12 mouse cellular contexts compared by ENCODE assay signal in genomic region chr10:71332376-71332775, GRCm38 (mm10). TPM values are rescaled to one million over a fixed set of nuclear protein-coding genes. Genes with fewer than 3 reads are reported as not detected.
DNase-seq lines count a peak whose midpoint lies in the region; TF ChIP-seq lines count a peak whose summit lies in the region.
"Had no signal": no experiment of that assay in that cellular context is flagged by ENCODE, and none has a peak within 500 bp of the region (broad histone marks: within the 10 kb centered on the region; RNA-seq: fewer than 3 reads in every experiment).

No protein-coding gene starts in this region.

- intact Hi-C loops in gastrocnemius, adult 2 months (cut with DNase I), result no loop called here
- intact Hi-C loops in gastrocnemius, postnatal 36 days (cut with DNase I), result no loop called here

- no peak for DNase-seq in gastrocnemius, adult 2 months
- no peak for DNase-seq in gastrocnemius, postnatal 36 days
- no peak for DNase-seq in layer of hippocampus, adult 2 months (ENCODE audit: low spot score in 2 of 2)
- DNase-seq in layer of hippocampus, postnatal 25 days (ENCODE audit: extremely low spot score in 1 of 2, low spot score in 1 of 2), result no peak
- peak; percentile 22 for DNase-seq in A20 (ENCODE audit: low read depth, low spot score)
- peak; percentile 74 for DNase-seq in ZHBTc4 (ENCODE audit: low read depth, low spot score)
- DNase-seq in cerebellum, postnatal 4 days (ENCODE audit: low spot score in 2 of 2), result no peak
- no peak for DNase-seq in urinary bladder, postnatal 10 days (ENCODE audit: low spot score)
- DNase-seq: adrenal gland, postnatal 10 days; thymus, postnatal 36 days had no signal

- TF ChIP-seq CTCF in gastrocnemius, adult 2 months (IDR thresholded peaks at IDR 0.05), result peak; percentile 22; the same call in 1 of the 2 replicates
- peak; percentile 60 for TF ChIP-seq CTCF in layer of hippocampus, adult 2 months (conservative IDR thresholded peaks at IDR 0.05)

- no peak overlapping the region for H3K27ac ChIP-seq in gastrocnemius, adult 2 months
- no peak overlapping the region for H3K27ac ChIP-seq in layer of hippocampus, adult 2 months
- H3K27ac ChIP-seq: neural tube, embryonic 15.5 days had no signal

- no peak overlapping the region for H3K4me3 ChIP-seq in gastrocnemius, adult 2 months
- no peak overlapping the region for H3K4me3 ChIP-seq in layer of hippocampus, adult 2 months
- H3K4me3 ChIP-seq: erythroblast, embryonic 14.5 days; neural tube, embryonic 15.5 days had no signal

RNA-seq across cellular contexts. Expression of gene Cisd1, which starts 12.4 kb away (rescaled TPM):
- total RNA-seq in gastrocnemius, adult 2 months (2021), result 100 to 1,000 TPM; 226 to 261 TPM
- 100 to 1,000 TPM; 201 to 223 TPM for total RNA-seq in gastrocnemius, postnatal 36 days (2021)
- total RNA-seq in layer of hippocampus, adult 2 months (2021), result 100 to 1,000 TPM; 121 to 136 TPM
- total RNA-seq in layer of hippocampus, postnatal 25 days (2021), result 100 to 1,000 TPM; 122 to 143 TPM

RNA-seq across cellular contexts. Expression of gene Ipmk, which starts 15.2 kb away (rescaled TPM):
- 10 to 100 TPM; 18.1 to 20.6 TPM for total RNA-seq in gastrocnemius, adult 2 months (2021)
- total RNA-seq in gastrocnemius, postnatal 36 days (2021), result 10 to 100 TPM; 14.8 to 16.9 TPM
- 10 to 100 TPM; 39.0 to 40.5 TPM for total RNA-seq in layer of hippocampus, adult 2 months (2021)
- 10 to 100 TPM; 38.3 to 39.9 TPM for total RNA-seq in layer of hippocampus, postnatal 25 days (2021)

RNA-seq across cellular contexts. Expression of gene Ube2d1, which starts 47.3 kb away (rescaled TPM):
- total RNA-seq in gastrocnemius, adult 2 months (2021), result 100 to 1,000 TPM; 162 to 211 TPM
- 100 to 1,000 TPM; 152 to 220 TPM for total RNA-seq in gastrocnemius, postnatal 36 days (2021)
- 10 to 100 TPM; 52.8 to 54.0 TPM for total RNA-seq in layer of hippocampus, adult 2 months (2021)
- total RNA-seq in layer of hippocampus, postnatal 25 days (2021), result 10 to 100 TPM; 51.4 to 58.2 TPM

Comparison
In these comparisons a context has a peak if more than half of its experiments do, and no peak if none do; other contexts are left out.
1. DNase-seq: peak in A20 (single experiment) and ZHBTc4 (single experiment); none in gastrocnemius, adult 2 months (single experiment), gastrocnemius, postnatal 36 days (0 of 2), layer of hippocampus, adult 2 months (0 of 2), layer of hippocampus, postnatal 25 days (0 of 2), cerebellum, postnatal 4 days (0 of 2) and urinary bladder, postnatal 10 days (single experiment).